Mouse (Mus musculus): ENCODE measurements around the gene Fgf15.

DNA sequence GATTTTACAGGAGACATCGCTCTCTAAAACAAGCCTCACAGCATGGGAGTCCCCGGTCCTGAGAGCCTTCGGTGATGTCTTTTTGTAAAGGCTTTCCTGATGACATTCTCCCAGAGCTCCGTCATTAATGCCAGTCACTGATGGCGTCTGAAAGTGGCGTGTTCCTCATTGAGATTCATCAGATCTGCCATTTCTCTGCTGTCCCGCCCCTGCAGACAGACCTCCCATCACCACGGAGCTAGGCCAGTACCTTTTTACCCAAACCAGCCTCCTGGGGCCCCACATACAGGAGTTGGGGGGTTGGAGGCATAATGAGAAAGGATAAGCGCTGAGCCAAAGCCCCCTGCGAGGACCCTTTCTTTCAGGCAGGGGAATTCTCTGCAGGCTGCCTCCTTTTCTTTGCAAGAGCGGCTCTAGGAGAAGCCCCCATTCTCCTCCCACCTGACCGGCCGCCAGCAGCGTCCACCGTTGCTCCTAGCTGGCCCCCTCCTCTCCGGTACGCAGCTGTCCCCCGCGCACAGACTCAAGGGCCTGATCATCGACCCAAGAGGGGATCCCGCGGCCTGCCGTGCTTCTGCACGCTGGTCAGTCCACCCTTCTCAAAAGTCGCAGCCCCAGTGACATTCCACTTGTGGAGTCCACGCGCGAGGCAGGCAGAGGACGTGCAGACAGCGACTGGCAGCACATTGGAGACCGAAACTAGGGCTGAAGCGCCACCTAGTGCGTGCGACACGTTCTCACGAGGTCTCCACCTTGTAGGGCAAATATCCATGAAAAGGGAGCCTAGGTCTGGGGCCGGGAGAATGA is 823 bp upstream of the Fgf15 start:
- TF ChIP-seq CTCF (IDR thresholded peaks at IDR 0.05; ENCODE audit: low read depth): peak; percentile 92
- TF ChIP-seq EP300 (optimal IDR thresholded peaks at IDR 0.05): no peak

Data from stomach, postnatal 0 days (tissue).